Mouse (Mus musculus) CH12.LX (cell line): Measurements from ENCODE around the gene Ly6g6c. TPM values are rescaled to one million over a fixed set of nuclear protein-coding genes. Genes with fewer than 3 reads are reported as not detected.

Experiments
- DNase-seq: peaks from one replicate; pipeline ENCODE4 v3.0.0-alpha.2; 2013; ENCODE audit errors: extremely low read depth
- H3K27ac ChIP-seq: 2 replicates; pipeline ENCODE4 v1.5.1; 2012; ENCODE audit warnings: low read depth, mild to moderate bottlenecking, control low read depth, moderate library complexity; ENCODE audit not compliant: insufficient read depth
- H3K27me3 ChIP-seq: replicated peaks from 2 replicates; pipeline ENCODE3; 2012; ENCODE audit warnings: inconsistent platforms
- H3K36me3 ChIP-seq, 2 experiments: replicated peaks in 1 of 2; 2 replicates each; pipeline versions ENCODE3 to v1.6.1; 2012; ENCODE audit warnings: inconsistent platforms in 1 of 2, low read length in 1 of 2, mild to moderate bottlenecking in 1 of 2, mixed read lengths in 1 of 2, moderate library complexity in 1 of 2; ENCODE audit not compliant: control insufficient read depth in 1 of 2, insufficient read depth in 1 of 2
- H3K4me1 ChIP-seq, 2 experiments: 2 replicates each; pipeline ENCODE4 v1.6.1; 2012; ENCODE audit warnings: inconsistent platforms in 1 of 2, moderate library complexity in 1 of 2; ENCODE audit not compliant: insufficient read depth in 2 of 2, control insufficient read depth in 1 of 2
- H3K4me2 ChIP-seq: 2 replicates; pipeline ENCODE4 v1.6.1; 2012; ENCODE audit warnings: low read depth, mild to moderate bottlenecking, control low read depth; ENCODE audit not compliant: poor library complexity, insufficient read depth, severe bottlenecking
- H3K4me3 ChIP-seq, 3 experiments: fragments of 150-350 bp in 1 of 3; sonication (generic) in 1 of 3; replicated peaks in 1 of 3; 2 replicates each; pipeline versions ENCODE3 to v1.5.1; 2011 to 2012; ENCODE audit warnings: low read depth in 2 of 3, low read length in 2 of 3, mild to moderate bottlenecking in 2 of 3, moderate library complexity in 2 of 3, control low read depth in 1 of 3, improper control_type of control experiment in 1 of 3, inconsistent platforms in 1 of 3, mixed read lengths in 1 of 3; ENCODE audit not compliant: poor library complexity in 1 of 3
- H3K79me2 ChIP-seq: replicated peaks from 2 replicates; pipeline ENCODE4 v1.6.1; 2012; ENCODE audit warnings: mild to moderate bottlenecking, moderate library complexity; ENCODE audit not compliant: control insufficient read depth, poor library complexity, insufficient read depth, severe bottlenecking; ENCODE audit errors: extremely low read depth
- H3K9ac ChIP-seq: 2 replicates; pipeline ENCODE4 v1.6.1; 2012; ENCODE audit warnings: low read depth, mild to moderate bottlenecking, control low read depth, moderate library complexity; ENCODE audit not compliant: insufficient read depth
- H3K9me3 ChIP-seq: replicated peaks from 2 replicates; pipeline ENCODE3; 2012; ENCODE audit warnings: low read length, inconsistent platforms, mixed read lengths
- BHLHE40 ChIP-seq: IDR thresholded peaks from 2 replicates; pipeline ENCODE4 v1.6.1; 2011; ENCODE audit warnings: mild to moderate bottlenecking, low read depth, low read length, improper control_type of control experiment
- CHD1 ChIP-seq: IDR thresholded peaks from 2 replicates; pipeline ENCODE4 v1.6.1; 2012; ENCODE audit warnings: low read depth, low read length, improper control_type of control experiment, inconsistent platforms
- CTCF ChIP-seq, 2 experiments: IDR thresholded peaks in 1 of 2; conservative IDR thresholded peaks in 1 of 2; 2 replicates each; pipeline ENCODE4 v1.5.1; 2011 to 2012; ENCODE audit warnings: low read depth in 2 of 2, low read length in 2 of 2, improper control_type of control experiment in 1 of 2, inconsistent platforms in 1 of 2, mild to moderate bottlenecking in 1 of 2, moderate library complexity in 1 of 2
- E2F4 ChIP-seq: IDR thresholded peaks from 2 replicates; pipeline ENCODE4 v1.6.1; 2011; ENCODE audit warnings: low read depth, low read length, improper control_type of control experiment; ENCODE audit not compliant: insufficient replicate concordance
- HCFC1 ChIP-seq: IDR thresholded peaks from 2 replicates; pipeline ENCODE4 v1.6.1; 2012; ENCODE audit warnings: low read depth, mild to moderate bottlenecking, inconsistent platforms, low read length, improper control_type of control experiment
- IRF4 ChIP-seq: IDR thresholded peaks from 2 replicates; pipeline ENCODE4 v1.6.1; 2014; ENCODE audit warnings: low read depth, mild to moderate bottlenecking, inconsistent platforms, low read length, improper control_type of control experiment
- JUN ChIP-seq: IDR thresholded peaks from 2 replicates; pipeline ENCODE4 v1.6.1; 2011; ENCODE audit warnings: low read depth, mild to moderate bottlenecking, low read length, improper control_type of control experiment, moderate library complexity; ENCODE audit not compliant: insufficient read depth
- KAT2A ChIP-seq: IDR thresholded peaks from 2 replicates; pipeline ENCODE4 v1.6.1; 2012; ENCODE audit warnings: low read length, improper control_type of control experiment, inconsistent platforms; ENCODE audit not compliant: insufficient replicate concordance
- MAFK ChIP-seq: IDR thresholded peaks from 2 replicates; pipeline ENCODE4 v1.6.1; 2011; ENCODE audit warnings: low read length, improper control_type of control experiment; ENCODE audit not compliant: insufficient replicate concordance
- MAZ ChIP-seq: IDR thresholded peaks from 2 replicates; pipeline ENCODE4 v1.6.1; 2012; ENCODE audit warnings: low read depth, mild to moderate bottlenecking, inconsistent platforms, low read length, improper control_type of control experiment, moderate library complexity
- MEF2A ChIP-seq: IDR thresholded peaks from 2 replicates; pipeline ENCODE4 v1.6.1; 2014; ENCODE audit warnings: low read depth, mild to moderate bottlenecking, inconsistent platforms, low read length, improper control_type of control experiment, borderline replicate concordance
- MYC ChIP-seq: IDR thresholded peaks from 2 replicates; pipeline ENCODE4 v1.6.1; 2011; ENCODE audit warnings: low read depth, mild to moderate bottlenecking, improper control_type of control experiment, low read length
- NRF1 ChIP-seq: IDR thresholded peaks from 2 replicates; pipeline ENCODE4 v1.6.1; 2014; ENCODE audit warnings: low read depth, mild to moderate bottlenecking, inconsistent platforms, low read length, improper control_type of control experiment, moderate library complexity
- SIN3A ChIP-seq: IDR thresholded peaks from 2 replicates; pipeline ENCODE4 v1.6.1; 2012; ENCODE audit warnings: low read length, improper control_type of control experiment, inconsistent platforms
- TBP ChIP-seq: conservative IDR thresholded peaks from 2 replicates; pipeline ENCODE4 v1.6.1; 2011; ENCODE audit warnings: low read depth, low read length, improper control_type of control experiment
- TCF12 ChIP-seq: IDR thresholded peaks from 2 replicates; pipeline ENCODE4 v1.6.1; 2014; ENCODE audit warnings: low read depth, mild to moderate bottlenecking, inconsistent platforms, low read length, improper control_type of control experiment
- UBTF ChIP-seq: IDR thresholded peaks from 2 replicates; pipeline ENCODE4 v1.6.1; 2012; ENCODE audit warnings: low read depth, mild to moderate bottlenecking, inconsistent platforms, low read length, improper control_type of control experiment, moderate library complexity
- USF1 ChIP-seq: IDR thresholded peaks from 2 replicates; pipeline ENCODE4 v1.6.1; 2014; ENCODE audit warnings: low read depth, mild to moderate bottlenecking, inconsistent platforms, low read length, improper control_type of control experiment
- USF2 ChIP-seq: conservative IDR thresholded peaks from 2 replicates; pipeline ENCODE4 v1.6.1; 2011; ENCODE audit warnings: low read depth, low read length, improper control_type of control experiment
- ZKSCAN1 ChIP-seq: IDR thresholded peaks from 2 replicates; pipeline ENCODE4 v1.6.1; 2012; ENCODE audit warnings: low read depth, inconsistent platforms, low read length, improper control_type of control experiment, borderline replicate concordance
- ZMIZ1 ChIP-seq: IDR thresholded peaks from 2 replicates; pipeline ENCODE4 v1.6.1; 2012; ENCODE audit warnings: low read depth, mild to moderate bottlenecking, inconsistent platforms, low read length, improper control_type of control experiment
- ZNF384 ChIP-seq: IDR thresholded peaks from 2 replicates; pipeline ENCODE4 v1.6.1; 2012; ENCODE audit warnings: low read depth, low read length, improper control_type of control experiment, inconsistent platforms
- dilution Hi-C: fragments of 300-500 bp; cut with MboI; formaldehyde crosslinking; loops from 2 replicates; pipeline ENCODE4 v1.14.3; 2020; ENCODE audit warnings: low sequenced_read_pairs; ENCODE audit not compliant: extremely low pct_unique_long_range_greater_than_20kb, extremely low pct_ligation_motif_present
- in situ Hi-C: fragments of 300-500 bp; cut with MboI; formaldehyde crosslinking; loops from 3 replicates; pipeline ENCODE4 v1.14.3; 2019; ENCODE audit warnings: low sequenced_read_pairs, low pct_ligation_motif_present, low pct_unique_long_range_greater_than_20kb, mixed read lengths
- polyA plus RNA-seq: library from polyadenylated mRNA; unstranded; fragments of >175 nt; gene quantifications from 2 replicates; pipeline ENCODE4 v1.2.1, GENCODE M21; 2012; ENCODE audit warnings: low read depth; ENCODE audit not compliant: insufficient read length
- total RNA-seq, 2 experiments: library from RNA; depleted of rRNA; stranded (reverse); fragments of 300-350 nt in 1 of 2; fragments of >200 nt in 1 of 2; gene quantifications; 2 replicates each; pipeline ENCODE4 v1.2.3; 2012 to 2014

Ly6g6c gene
- total and polyA plus RNA-seq, 3 experiments = 0.30 TPM; not detected in 2

GRCm38 (mm10) chr17:35060071-35060470 lies 5.1 kb upstream of the Ly6g6c start:
- Histone ChIP-seq H3K27me3 (no peaks in the 10 kb centered on the region), H3K4me2 (no peak overlapping the region), H3K4me1 (peaks cover 2 to 7% of the 10 kb centered on the region in 2 experiments; a peak in 3 of 4 replicates), H3K9ac (no peak overlapping the region), H3K36me3 (peaks cover 52 to 84% of the 10 kb centered on the region in 2 experiments), H3K27ac (no peak overlapping the region), H3K9me3 (no peaks in the 10 kb centered on the region), H3K79me2 (no peaks in the 10 kb centered on the region), H3K4me3 (no peak overlapping the region)
- in situ Hi-C loops = no loop called here
- DNase-seq = no peak
- TF ChIP-seq ZNF384 = no peak
- no peak for TF ChIP-seq CHD1
- TF ChIP-seq MYC = no peak
- no peak for TF ChIP-seq BHLHE40
- TF ChIP-seq TCF12 = no peak
- dilution Hi-C loops = no loop called here

- H3K9ac ChIP-seq = no peak overlapping the region
- no peak overlapping the region for H3K4me3 ChIP-seq
- H3K36me3 ChIP-seq = peaks cover 47 to 83% of the 10 kb centered on the region in 2 experiments
- in situ Hi-C loops (no loop called here), dilution Hi-C loops (no loop called here)
- H3K27me3 ChIP-seq = no peaks in the 10 kb centered on the region
- H3K79me2 ChIP-seq = no peaks in the 10 kb centered on the region
- H3K27ac ChIP-seq = no peak overlapping the region
- TF ChIP-seq MAFK (no peak), E2F4 (no peak), HCFC1 (no peak), USF2 (no peak), MYC (no peak), NRF1 (no peak), MAZ (no peak), USF1 (no peak), ZMIZ1 (no peak), ZKSCAN1 (no peak), TBP (no peak), KAT2A (no peak), JUN (no peak), CHD1 (no peak), CTCF (conservative IDR thresholded peaks at IDR 0.05 in 1 of 2, IDR thresholded peaks at IDR 0.05 in 1 of 2; ENCODE audit: low read depth in 2 of 2, low read length in 2 of 2) (no peak), MEF2A (no peak), IRF4 (no peak), SIN3A (no peak), ZNF384 (no peak), UBTF (no peak)
- DNase-seq = peak; percentile 14
- no peaks in the 10 kb centered on the region for H3K9me3 ChIP-seq
- peaks cover 2 to 4% of the 10 kb centered on the region in 2 experiments; a peak in 3 of 4 replicates for H3K4me1 ChIP-seq
- no peak overlapping the region for H3K4me2 ChIP-seq
These were observed 4.4 kb upstream of the Ly6g6c start for GRCm38 (mm10) chr17:35060737-35061297.
